Mouse (Mus musculus) liver, embryonic 14.5 days (tissue): Measurements from ENCODE around the gene Sh3gl3.

ENCODE experiments used
- CTCF ChIP-seq: IDR thresholded peaks from 2 replicates; pipeline ENCODE4 v1.5.1; 2016; ENCODE audit warnings: antibody characterized with exemption, low read depth, control low read depth
- EP300 ChIP-seq: IDR thresholded peaks from 2 replicates; pipeline ENCODE4 v1.6.1; 2016; ENCODE audit warnings: antibody characterized with exemption, low read depth

- TF ChIP-seq CTCF (no peak), EP300 (no peak)
These were observed 60.6 kb downstream of the Sh3gl3 start for GRCm38 (mm10) chr7:82234010-82234897.
